Mouse (Mus musculus) induced T-regulatory cell, adult 2 months (primary cell): ENCODE data around the gene Gm13287.
A peak's percentile ranks its signal among the peaks of the same experiment; 100 is the strongest.
"Not testable (repeated sequence)": the region's sequence is repeated elsewhere in the genome, so short reads cannot be mapped to it uniquely, and the experiment has no call there.

Source experiments
- DNase-seq: peaks from one replicate; pipeline ENCODE4 v3.0.0-alpha.2; 2012; ENCODE audit warnings: low read depth

Gm13287 gene

DNA sequence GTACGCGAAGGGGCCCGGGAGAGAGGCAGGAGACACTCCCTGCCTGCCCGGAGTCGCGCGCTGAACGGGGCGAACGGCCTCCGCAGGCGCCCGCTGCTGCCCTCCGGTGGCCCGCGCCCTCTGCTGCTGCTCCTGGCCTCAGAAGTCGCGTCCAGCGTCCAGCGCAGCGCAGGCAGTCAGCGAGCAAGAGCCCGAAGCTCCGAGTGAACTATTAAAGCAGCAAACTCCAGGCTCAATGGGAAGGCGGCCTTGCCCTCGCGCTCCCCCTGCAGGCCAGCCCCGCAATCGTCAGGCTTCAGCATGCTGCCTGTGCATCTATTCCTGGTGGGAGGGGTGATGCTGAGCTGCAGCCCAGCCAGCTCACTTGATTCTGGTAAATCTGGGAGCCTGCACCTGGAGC, at the start of gene Gm13287:
Gm13287 (plus strand) TSS at position 301 of the 400 bp plus-strand sequence.
- not testable (repeated sequence) for DNase-seq

DNA sequence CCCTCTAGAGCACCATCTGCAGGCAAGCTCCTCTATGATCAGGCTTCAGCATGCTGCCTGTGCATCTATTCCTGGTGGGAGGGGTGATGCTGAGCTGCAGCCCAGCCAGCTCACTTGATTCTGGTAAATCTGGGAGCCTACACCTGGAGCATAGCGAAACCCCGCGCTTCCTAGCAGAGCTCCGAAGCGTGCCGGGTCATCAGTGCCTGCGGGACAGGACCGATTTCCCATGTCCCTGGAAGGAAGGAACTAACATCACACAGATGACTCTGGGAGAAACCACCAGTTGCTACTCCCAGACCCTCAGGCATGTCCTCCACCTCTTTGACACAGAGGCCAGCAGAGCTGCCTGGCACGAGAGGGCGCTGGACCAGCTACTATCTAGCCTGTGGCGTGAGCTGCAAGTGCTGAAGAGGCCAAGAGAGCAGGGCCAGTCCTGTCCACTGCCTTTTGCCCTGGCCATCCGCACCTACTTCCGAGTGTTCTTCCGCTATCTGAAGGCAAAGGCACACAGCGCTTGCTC, 48.2 kb upstream of the Gm13287 start, which contains the start of gene Gm13271:
Gm13271 (plus strand) TSS at position 51 of the 523 bp plus-strand sequence.
- not testable (repeated sequence) for DNase-seq

DNA sequence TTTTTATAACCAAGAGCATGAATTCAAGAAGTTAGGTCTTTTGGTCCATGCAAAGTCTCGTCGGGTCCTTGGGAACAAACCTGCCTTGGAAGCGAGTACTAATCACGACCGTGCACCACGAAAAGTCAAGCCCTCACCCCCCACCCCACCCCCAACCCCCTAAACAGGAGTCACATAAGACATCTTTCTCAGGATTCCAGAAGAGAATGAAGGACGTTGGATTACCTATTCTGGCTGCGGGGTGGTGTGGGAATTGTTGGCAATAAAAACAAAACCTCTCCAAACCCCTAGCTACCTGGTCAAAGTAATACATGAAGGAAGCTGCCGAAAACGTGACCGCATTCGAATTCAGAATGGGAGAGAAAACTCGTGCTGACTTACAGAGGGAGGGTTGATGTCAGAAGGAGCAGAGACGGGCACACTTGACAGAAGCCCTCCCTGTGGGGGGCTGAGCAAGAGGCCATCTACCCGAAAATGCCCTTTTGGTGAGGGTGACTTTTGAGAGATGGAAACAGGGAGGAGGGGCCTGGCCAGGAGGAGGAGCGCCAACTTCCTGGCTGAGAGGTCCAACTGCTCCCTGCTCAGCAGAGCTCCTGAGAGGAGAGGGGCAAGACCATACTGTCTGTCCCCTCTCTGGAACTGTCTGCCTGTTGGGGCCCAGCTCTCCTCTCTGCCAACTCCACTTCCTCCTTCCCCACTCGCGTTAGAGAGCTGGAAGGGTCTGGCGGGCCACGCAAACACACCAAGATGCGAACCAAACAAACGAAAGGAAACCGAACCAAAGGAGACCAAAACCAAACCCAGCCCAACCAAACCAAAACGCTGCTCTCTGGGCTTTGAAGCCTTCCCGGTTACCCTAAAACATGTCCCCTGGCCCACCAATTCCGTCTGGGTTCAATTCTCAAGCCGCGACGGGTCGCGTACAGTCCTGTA, 46.2 kb upstream of the Gm13287 start:
- DNase-seq: peak; percentile 77

DNA sequence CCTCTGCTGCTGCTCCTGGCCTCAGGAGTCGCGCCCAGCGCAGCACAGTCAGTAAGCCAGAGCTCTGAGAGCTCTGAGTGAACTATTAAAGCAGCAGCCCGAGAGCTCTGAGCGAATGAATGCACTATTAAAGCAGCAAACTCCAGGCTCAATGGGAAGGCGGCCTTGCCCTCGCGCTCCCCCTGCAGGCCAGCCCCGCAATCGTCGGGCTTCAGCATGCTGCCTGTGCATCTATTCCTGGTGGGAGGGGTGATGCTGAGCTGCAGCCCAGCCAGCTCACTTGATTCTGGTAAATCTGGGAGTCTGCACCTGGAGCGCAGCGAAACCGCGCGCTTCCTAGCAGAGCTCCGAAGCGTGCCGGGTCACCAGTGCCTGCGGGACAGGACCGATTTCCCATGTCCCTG, 45.4 kb upstream of the Gm13287 start:
- peak; percentile 91 for DNase-seq

DNA sequence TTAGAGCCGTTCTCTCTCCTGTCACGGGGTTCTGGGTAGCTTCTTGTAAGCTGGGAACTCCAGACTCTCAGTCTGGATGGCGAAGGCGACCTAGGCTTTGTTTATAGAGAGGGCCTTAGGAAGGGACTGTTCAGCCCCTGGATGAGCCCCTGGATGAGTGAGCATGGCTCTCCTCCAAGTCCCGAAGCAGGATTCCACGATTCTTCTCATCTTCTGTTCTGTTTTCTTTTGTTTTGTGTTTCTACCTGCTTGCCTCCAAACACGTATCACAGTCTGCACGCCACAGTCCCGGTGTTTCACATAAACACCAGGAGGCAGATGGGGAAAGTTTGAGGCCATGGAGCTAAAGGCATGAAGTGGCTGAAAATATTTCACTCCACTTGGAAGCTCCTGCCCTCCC, 44.3 kb upstream of the Gm13287 start:
- not testable (repeated sequence) for DNase-seq

DNA sequence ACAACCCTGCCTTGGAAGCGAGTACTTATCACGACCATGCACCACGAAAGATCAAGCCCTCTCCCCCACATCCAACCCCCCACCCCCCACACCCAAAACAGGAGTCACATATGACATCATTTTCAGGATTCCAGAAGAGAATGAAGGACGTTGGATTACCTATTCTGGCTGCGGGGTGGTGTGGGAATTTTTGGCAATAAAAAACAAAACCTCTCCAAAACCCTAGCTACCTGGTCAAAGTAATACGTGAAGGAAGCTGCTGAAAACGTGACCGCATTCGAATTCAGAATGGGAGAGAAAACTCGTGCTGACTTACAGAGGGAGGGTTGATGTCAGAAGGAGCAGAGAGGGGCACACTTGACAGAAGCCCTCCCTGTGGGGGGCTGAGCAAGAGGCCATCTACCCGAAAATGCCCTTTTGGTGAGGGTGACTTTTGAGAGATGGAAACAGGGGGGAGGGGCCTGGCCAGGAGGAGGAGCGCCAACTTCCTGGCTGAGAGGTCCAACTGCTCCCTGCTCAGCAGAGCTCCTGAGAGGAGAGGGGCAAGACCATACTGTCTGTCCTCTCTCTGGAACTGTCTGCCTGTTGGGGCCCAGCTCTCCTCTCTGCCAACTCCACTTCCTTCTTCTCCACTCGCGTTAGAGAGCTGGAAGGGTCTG, 43.3 kb upstream of the Gm13287 start, which contains the start of gene Gm13283:
Gm13283 (plus strand) TSS at position 510 of the 659 bp plus-strand sequence.
- not testable (repeated sequence) for DNase-seq

DNA sequence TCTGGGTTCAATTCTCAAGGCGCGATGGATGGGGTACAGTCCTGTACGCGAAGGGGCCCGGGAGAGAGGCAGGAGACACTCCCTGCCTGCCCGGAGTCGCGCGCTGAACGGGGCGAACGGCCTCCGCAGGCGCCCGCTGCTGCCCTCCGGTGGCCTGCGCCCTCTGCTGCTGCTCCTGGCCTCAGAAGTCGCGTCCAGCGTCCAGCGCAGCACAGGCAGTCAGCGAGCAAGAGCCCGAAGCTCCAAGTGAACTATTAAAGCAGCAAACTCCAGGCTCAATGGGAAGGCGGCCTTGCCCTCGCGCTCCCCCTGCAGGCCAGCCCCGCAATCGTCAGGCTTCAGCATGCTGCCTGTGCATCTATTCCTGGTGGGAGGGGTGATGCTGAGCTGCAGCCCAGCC, 42.6 kb upstream of the Gm13287 start:
- DNase-seq: peak; percentile 76

DNA sequence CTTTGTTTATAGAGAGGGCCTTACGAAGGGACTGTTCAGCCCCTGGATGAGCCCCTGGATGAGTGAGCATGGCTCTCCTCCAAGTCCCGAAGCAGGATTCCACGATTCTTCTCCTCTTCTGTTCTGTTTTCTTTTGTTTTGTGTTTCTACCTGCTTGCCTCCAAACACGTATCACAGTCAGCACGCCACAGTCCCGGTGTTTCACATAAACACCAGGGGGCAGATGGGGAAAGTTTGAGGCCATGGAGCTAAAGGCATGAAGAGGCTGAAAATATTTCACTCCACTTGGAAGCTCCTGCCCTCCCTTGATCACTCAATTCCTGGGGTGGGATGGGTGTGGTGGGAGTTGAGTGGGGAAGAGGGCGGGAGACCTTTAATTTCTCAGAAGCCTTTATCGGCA, 41.3 kb upstream of the Gm13287 start:
- not testable (repeated sequence) for DNase-seq

DNA sequence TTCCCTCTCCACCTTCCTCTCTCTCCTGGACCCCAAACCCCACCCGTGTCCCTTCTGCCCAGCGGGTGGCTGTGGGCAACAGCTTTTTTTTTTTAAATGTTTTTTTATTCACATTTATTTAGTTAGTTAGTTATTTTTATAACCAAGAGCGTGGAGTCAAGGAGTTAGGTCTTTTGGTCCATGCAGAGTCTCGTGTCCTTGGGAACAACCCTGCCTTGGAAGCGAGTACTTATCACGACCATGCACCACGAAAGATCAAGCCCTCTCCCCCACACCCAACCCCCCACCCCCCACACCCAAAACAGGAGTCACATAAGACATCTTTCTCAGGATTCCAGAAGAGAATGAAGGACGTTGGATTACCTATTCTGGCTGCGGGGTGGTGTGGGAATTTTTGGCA, 40.7 kb upstream of the Gm13287 start:
- not testable (repeated sequence) for DNase-seq

DNA sequence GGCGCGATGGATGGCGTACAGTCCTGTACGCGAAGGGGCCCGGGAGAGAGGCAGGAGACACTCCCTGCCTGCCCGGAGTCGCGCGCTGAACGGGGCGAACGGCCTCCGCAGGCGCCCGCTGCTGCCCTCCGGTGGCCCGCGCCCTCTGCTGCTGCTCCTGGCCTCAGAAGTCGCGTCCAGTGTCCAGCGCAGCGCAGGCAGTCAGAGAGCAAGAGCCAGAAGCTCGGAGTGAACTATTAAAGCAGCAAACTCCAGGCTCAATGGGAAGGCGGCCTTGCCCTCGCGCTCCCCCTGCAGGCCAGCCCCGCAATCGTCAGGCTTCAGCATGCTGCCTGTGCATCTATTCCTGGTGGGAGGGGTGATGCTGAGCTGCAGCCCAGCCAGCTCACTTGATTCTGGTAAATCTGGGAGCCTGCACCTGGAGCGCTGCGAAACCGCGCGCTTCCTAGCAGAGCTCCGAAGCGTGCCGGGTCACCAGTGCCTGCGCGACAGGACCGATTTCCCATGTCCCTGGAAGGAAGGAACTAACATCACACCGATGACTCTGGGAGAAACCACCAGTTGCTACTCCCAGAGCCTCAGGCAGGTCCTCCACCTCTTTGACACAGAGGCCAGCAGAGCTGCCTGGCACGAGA, 39.6 kb upstream of the Gm13287 start:
- DNase-seq: peak; percentile 72

DNA sequence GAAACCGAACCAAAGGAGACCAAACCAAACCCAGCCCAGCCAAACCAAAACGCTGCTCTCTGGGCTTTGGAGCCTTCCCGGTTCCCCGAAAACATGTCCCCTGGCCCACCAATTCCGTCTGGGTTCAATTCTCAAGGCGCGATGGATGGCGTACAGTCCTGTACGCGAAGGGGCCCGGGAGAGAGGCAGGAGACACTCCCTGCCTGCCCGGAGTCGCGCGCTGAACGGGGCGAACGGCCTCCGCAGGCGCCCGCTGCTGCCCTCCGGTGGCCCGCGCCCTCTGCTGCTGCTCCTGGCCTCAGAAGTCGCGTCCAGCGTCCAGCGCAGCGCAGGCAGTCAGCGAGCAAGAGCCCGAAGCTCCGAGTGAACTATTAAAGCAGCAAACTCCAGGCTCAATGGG, 29.5 kb upstream of the Gm13287 start, which contains the start of gene Gm13290:
Gm13290 (plus strand) TSS at position 301 of the 400 bp plus-strand sequence.
- DNase-seq: not testable (repeated sequence)

DNA sequence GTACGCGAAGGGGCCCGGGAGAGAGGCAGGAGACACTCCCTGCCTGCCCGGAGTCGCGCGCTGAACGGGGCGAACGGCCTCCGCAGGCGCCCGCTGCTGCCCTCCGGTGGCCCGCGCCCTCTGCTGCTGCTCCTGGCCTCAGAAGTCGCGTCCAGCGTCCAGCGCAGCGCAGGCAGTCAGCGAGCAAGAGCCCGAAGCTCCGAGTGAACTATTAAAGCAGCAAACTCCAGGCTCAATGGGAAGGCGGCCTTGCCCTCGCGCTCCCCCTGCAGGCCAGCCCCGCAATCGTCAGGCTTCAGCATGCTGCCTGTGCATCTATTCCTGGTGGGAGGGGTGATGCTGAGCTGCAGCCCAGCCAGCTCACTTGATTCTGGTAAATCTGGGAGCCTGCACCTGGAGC, 26.4 kb upstream of the Gm13287 start, which contains the start of gene Gm13289:
Gm13289 (plus strand) TSS at position 301 of the 400 bp plus-strand sequence.
- DNase-seq: not testable (repeated sequence)

DNA sequence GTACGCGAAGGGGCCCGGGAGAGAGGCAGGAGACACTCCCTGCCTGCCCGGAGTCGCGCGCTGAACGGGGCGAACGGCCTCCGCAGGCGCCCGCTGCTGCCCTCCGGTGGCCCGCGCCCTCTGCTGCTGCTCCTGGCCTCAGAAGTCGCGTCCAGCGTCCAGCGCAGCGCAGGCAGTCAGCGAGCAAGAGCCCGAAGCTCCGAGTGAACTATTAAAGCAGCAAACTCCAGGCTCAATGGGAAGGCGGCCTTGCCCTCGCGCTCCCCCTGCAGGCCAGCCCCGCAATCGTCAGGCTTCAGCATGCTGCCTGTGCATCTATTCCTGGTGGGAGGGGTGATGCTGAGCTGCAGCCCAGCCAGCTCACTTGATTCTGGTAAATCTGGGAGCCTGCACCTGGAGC, 23.5 kb upstream of the Gm13287 start, which contains the start of gene Gm13272:
Gm13272 (plus strand) TSS at position 301 of the 400 bp plus-strand sequence.
- DNase-seq: not testable (repeated sequence)

DNA sequence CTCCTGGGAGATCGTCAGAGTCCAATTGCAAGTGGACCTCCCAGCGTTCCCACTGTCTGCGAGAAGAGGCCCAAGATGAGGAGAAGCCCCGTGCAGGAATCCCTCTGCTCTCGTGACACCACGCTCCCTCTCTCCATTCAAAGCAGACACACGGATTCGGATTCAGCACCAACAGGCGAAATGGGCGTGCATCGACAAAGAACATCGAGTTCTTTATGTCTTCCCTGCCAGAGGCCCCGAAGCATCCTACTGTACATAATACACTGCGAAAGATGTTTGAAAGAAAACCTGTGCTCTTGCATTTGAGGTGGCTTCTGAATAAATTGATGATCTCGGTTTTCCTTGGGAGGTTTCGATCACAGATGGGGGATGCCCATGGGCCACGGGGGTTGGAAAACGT, 22.7 kb upstream of the Gm13287 start:
- not testable (repeated sequence) for DNase-seq

DNA sequence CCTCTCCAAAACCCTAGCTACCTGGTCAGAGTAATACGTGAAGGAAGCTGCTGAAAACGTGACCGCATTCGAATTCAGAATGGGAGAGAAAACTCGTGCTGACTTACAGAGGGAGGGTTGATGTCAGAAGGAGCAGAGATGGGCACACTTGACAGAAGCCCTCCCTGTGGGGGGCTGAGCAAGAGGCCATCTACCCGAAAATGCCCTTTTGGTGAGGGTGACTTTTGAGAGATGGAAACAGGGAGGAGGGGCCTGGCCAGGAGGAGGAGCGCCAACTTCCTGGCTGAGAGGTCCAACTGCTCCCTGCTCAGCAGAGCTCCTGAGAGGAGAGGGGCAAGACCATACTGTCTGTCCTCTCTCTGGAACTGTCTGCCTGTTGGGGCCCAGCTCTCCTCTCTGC, 21.2 kb upstream of the Gm13287 start, which contains the start of gene Ifnz:
Ifnz (plus strand) TSS at position 301 of the 400 bp plus-strand sequence.
- DNase-seq: not testable (repeated sequence)

DNA sequence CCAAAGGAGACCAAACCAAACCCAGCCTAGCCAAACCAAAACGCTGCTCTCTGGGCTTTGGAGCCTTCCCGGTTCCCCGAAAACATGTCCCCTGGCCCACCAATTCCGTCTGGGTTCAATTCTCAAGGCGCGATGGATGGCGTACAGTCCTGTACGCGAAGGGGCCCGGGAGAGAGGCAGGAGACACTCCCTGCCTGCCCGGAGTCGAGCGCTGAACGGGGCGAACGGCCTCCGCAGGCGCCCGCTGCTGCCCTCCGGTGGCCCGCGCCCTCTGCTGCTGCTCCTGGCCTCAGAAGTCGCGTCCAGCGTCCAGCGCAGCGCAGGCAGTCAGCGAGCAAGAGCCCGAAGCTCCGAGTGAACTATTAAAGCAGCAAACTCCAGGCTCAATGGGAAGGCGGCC, 20.7 kb upstream of the Gm13287 start:
- not testable (repeated sequence) for DNase-seq

DNA sequence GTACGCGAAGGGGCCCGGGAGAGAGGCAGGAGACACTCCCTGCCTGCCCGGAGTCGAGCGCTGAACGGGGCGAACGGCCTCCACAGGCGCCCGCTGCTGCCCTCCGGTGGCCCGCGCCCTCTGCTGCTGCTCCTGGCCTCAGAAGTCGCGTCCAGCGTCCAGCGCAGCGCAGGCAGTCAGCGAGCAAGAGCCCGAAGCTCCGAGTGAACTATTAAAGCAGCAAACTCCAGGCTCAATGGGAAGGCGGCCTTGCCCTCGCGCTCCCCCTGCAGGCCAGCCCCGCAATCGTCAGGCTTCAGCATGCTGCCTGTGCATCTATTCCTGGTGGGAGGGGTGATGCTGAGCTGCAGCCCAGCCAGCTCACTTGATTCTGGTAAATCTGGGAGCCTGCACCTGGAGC, 17.6 kb upstream of the Gm13287 start, which contains the start of gene Gm13276:
Gm13276 (plus strand) TSS at position 301 of the 400 bp plus-strand sequence.
- not testable (repeated sequence) for DNase-seq

DNA sequence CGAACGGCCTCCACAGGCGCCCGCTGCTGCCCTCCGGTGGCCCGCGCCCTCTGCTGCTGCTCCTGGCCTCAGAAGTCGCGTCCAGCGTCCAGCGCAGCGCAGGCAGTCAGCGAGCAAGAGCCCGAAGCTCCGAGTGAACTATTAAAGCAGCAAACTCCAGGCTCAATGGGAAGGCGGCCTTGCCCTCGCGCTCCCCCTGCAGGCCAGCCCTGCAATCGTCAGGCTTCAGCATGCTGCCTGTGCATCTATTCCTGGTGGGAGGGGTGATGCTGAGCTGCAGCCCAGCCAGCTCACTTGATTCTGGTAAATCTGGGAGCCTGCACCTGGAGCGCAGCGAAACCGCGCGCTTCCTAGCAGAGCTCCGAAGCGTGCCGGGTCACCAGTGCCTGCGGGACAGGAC, 14.7 kb upstream of the Gm13287 start, which contains the start of gene Gm13277:
Gm13277 (plus strand) TSS at position 231 of the 400 bp plus-strand sequence.
- not testable (repeated sequence) for DNase-seq

DNA sequence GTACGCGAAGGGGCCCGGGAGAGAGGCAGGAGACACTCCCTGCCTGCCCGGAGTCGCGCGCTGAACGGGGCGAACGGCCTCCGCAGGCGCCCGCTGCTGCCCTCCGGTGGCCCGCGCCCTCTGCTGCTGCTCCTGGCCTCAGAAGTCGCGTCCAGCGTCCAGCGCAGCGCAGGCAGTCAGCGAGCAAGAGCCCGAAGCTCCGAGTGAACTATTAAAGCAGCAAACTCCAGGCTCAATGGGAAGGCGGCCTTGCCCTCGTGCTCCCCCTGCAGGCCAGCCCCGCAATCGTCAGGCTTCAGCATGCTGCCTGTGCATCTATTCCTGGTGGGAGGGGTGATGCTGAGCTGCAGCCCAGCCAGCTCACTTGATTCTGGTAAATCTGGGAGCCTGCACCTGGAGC, 11.8 kb upstream of the Gm13287 start, which contains the start of gene Gm13278:
Gm13278 (plus strand) TSS at position 301 of the 400 bp plus-strand sequence.
- DNase-seq: not testable (repeated sequence)

DNA sequence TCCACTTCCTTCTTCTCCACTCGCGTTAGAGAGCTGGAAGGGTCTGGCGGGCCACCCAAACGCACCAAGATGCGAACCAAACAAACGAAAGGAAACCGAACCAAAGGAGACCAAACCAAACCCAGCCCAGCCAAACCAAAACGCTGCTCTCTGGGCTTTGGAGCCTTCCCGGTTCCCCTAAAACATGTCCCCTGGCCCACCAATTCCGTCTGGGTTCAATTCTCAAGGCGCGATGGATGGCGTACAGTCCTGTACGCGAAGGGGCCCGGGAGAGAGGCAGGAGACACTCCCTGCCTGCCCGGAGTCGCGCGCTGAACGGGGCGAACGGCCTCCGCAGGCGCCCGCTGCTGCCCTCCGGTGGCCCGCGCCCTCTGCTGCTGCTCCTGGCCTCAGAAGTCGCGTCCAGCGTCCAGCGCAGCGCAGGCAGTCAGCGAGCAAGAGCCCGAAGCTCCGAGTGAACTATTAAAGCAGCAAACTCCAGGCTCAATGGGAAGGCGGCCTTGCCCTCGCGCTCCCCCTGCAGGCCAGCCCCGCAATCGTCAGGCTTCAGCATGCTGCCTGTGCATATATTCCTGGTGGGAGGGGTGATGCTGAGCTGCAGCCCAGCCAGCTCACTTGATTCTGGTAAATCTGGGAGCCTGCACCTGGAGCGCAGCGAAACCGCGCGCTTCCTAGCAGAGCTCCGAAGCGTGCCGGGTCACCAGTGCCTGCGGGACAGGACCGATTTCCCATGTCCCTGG, 8.9 kb upstream of the Gm13287 start, which contains the start of gene Gm13275:
Gm13275 (plus strand) TSS at position 552 of the 740 bp plus-strand sequence.
- not testable (repeated sequence) for DNase-seq
